Mouse (Mus musculus) midbrain, embryonic 11.5 days (tissue): ENCODE results near the gene Ndufs7. TPM values are rescaled to one million over a fixed set of nuclear protein-coding genes. Genes with fewer than 3 reads are reported as not detected.

Experiments
- ATAC-seq: fragments of 200-750 bp; cut with Nextera tagmentation; 2 replicates; pipeline ENCODE4 v1.8.0; 2017; ENCODE audit warnings: moderate TSS enrichment, moderate library complexity; ENCODE audit not compliant: low FRiP score
- DNase-seq: peaks from one replicate; pipeline ENCODE4 v3.0.0; 2015; ENCODE audit warnings: low spot score; ENCODE audit errors: missing footprints
- H3K27ac ChIP-seq: fragments of 300-500 bp; sonication (generic); 2 replicates; pipeline ENCODE4 v1.5.1; 2014; ENCODE audit warnings: low read depth, low read length
- H3K27me3 ChIP-seq: fragments of 300-500 bp; sonication (generic); 2 replicates; pipeline ENCODE4 v1.6.1; 2014; ENCODE audit warnings: mild to moderate bottlenecking, low read length, moderate library complexity, mixed read lengths; ENCODE audit not compliant: control insufficient read depth, insufficient read depth
- H3K36me3 ChIP-seq: fragments of 300-500 bp; sonication (generic); 2 replicates; pipeline ENCODE4 v1.6.1; 2014; ENCODE audit warnings: mild to moderate bottlenecking, low read length, moderate library complexity, mixed read lengths; ENCODE audit not compliant: control insufficient read depth, insufficient read depth
- H3K4me1 ChIP-seq: fragments of 300-500 bp; sonication (generic); 2 replicates; pipeline ENCODE4 v1.6.1; 2014; ENCODE audit warnings: low read length; ENCODE audit not compliant: control insufficient read depth, insufficient read depth
- H3K4me2 ChIP-seq: fragments of 300-500 bp; sonication (generic); 2 replicates; pipeline ENCODE4 v1.6.1; 2014; ENCODE audit warnings: mild to moderate bottlenecking, moderate library complexity
- H3K4me3 ChIP-seq: fragments of 300-500 bp; sonication (generic); 2 replicates; pipeline ENCODE4 v1.5.1; 2014; ENCODE audit warnings: low read depth, low read length
- H3K9ac ChIP-seq: fragments of 300-500 bp; sonication (generic); 2 replicates; pipeline ENCODE4 v1.6.1; 2014; ENCODE audit warnings: low read length
- H3K9me3 ChIP-seq: fragments of 300-500 bp; sonication (generic); 2 replicates; pipeline ENCODE4 v1.6.1; 2016; ENCODE audit warnings: low read length; ENCODE audit not compliant: control insufficient read depth
- WGBS: fragments of 180-500 bp; shearing (Covaris S2); extraction: QIAGEN DNeasy Blood & Tissue Kit; methylation state at CpG from one replicate; pipeline ENCODE4 v1.1.7; 2014; 5-methylcytosine and 5-hydroxymethylcytosine counted together
- polyA plus RNA-seq: library from polyadenylated mRNA; unstranded; fragments of >200 nt; fragmentation: Nextera tagmentation; extraction: Ambion mirVana; gene quantifications from 2 replicates; pipeline ENCODE4 v1.2.1, GENCODE M21; 2014

The Ndufs7 gene
- polyA plus RNA-seq, 1 experiment from 2014 or later: 229 TPM

- Histone ChIP-seq H3K27ac (peak overlapping the region; percentile 51), H3K9me3 (no peaks in the 10 kb centered on the region), H3K27me3 (no peaks in the 10 kb centered on the region), H3K4me1 (peaks cover 51% of the 10 kb centered on the region), H3K4me2 (peak overlapping the region; percentile 73), H3K9ac (peak overlapping the region; percentile 99), H3K4me3 (peak overlapping the region; percentile 97), H3K36me3 (peaks cover 2% of the 10 kb centered on the region)
- 3% methylated on average over 73 of the region's 81 CpGs for WGBS
- DNase-seq (peak; percentile 100), ATAC-seq (peak; percentile 65)
Measured at GRCm38 (mm10) chr10:80264341-80265148, 15.6 kb downstream of the Ndufs7 start.

- Histone ChIP-seq H3K27me3 (no peaks in the 10 kb centered on the region), H3K27ac (peak overlapping the region; percentile 51), H3K9me3 (no peaks in the 10 kb centered on the region), H3K9ac (peak overlapping the region; percentile 99), H3K4me2 (peak overlapping the region; percentile 73), H3K36me3 (peaks cover 2% of the 10 kb centered on the region), H3K4me1 (peaks cover 49% of the 10 kb centered on the region), H3K4me3 (peak overlapping the region; percentile 97)
- WGBS: under 1% methylated on average over 18 of the region's 18 CpGs
- DNase-seq (peak; percentile 93), ATAC-seq (no peak)
Measured at GRCm38 (mm10) chr10:80265149-80265486, 16.2 kb downstream of the Ndufs7 start.

GRCm38 (mm10) chr10:80270099-80270498 is 21.2 kb downstream of the Ndufs7 start:
- H3K9ac ChIP-seq: no peak overlapping the region
- H3K27me3 ChIP-seq: no peaks in the 10 kb centered on the region
- no peak for ATAC-seq
- no peaks in the 10 kb centered on the region for H3K9me3 ChIP-seq
- peaks cover 8% of the 10 kb centered on the region for H3K36me3 ChIP-seq
- no peak overlapping the region for H3K4me2 ChIP-seq
- H3K27ac ChIP-seq: no peak overlapping the region
- WGBS: 98% methylated on average over 2 of the region's 2 CpGs
- no peak overlapping the region for H3K4me3 ChIP-seq
- no peak for DNase-seq
- peaks cover 35% of the 10 kb centered on the region for H3K4me1 ChIP-seq

- Histone ChIP-seq H3K27me3 (no peaks in the 10 kb centered on the region), H3K36me3 (peaks cover 8% of the 10 kb centered on the region), H3K4me2 (no peak overlapping the region), H3K9me3 (no peaks in the 10 kb centered on the region), H3K4me3 (no peak overlapping the region), H3K27ac (no peak overlapping the region), H3K4me1 (peaks cover 31% of the 10 kb centered on the region), H3K9ac (peak overlapping the region; percentile 25; the same call in 1 of the 2 replicates)
- DNase-seq: no peak
- 83% methylated on average over 6 of the region's 6 CpGs for WGBS
- ATAC-seq: no peak
Measured at GRCm38 (mm10) chr10:80270734-80271181, 21.8 kb downstream of the Ndufs7 start.

- H3K9me3 ChIP-seq: no peaks in the 10 kb centered on the region
- H3K4me1 ChIP-seq: peaks cover 26% of the 10 kb centered on the region
- no peak for DNase-seq
- H3K27me3 ChIP-seq: no peaks in the 10 kb centered on the region
- no peak overlapping the region for H3K9ac ChIP-seq
- peaks cover 8% of the 10 kb centered on the region for H3K36me3 ChIP-seq
- 87% methylated on average over 5 of the region's 5 CpGs for WGBS
- H3K4me3 ChIP-seq: no peak overlapping the region
- ATAC-seq: no peak
- no peak overlapping the region for H3K4me2 ChIP-seq
- H3K27ac ChIP-seq: no peak overlapping the region
Measured at GRCm38 (mm10) chr10:80271186-80271843, 22.4 kb downstream of the Ndufs7 start.

- ATAC-seq (no peak), DNase-seq (no peak)
- no peaks in the 10 kb centered on the region for H3K9me3 ChIP-seq
- no peak overlapping the region for H3K27ac ChIP-seq
- H3K27me3 ChIP-seq: no peaks in the 10 kb centered on the region
- H3K4me1 ChIP-seq: peaks cover 19% of the 10 kb centered on the region
- peaks cover 13% of the 10 kb centered on the region for H3K36me3 ChIP-seq
- no peak overlapping the region for H3K4me3 ChIP-seq
- H3K4me2 ChIP-seq: no peak overlapping the region
- 89% methylated on average over 8 of the region's 8 CpGs for WGBS
- H3K9ac ChIP-seq: no peak overlapping the region
Measured at GRCm38 (mm10) chr10:80271870-80272585, 23.1 kb downstream of the Ndufs7 start.

- Histone ChIP-seq H3K4me2 (no peak overlapping the region), H3K36me3 (peaks cover 28% of the 10 kb centered on the region), H3K4me1 (peaks cover 6% of the 10 kb centered on the region; the same call in 1 of the 2 replicates), H3K4me3 (no peak overlapping the region), H3K9me3 (no peaks in the 10 kb centered on the region), H3K9ac (no peak overlapping the region), H3K27ac (no peak overlapping the region), H3K27me3 (no peaks in the 10 kb centered on the region)
- no peak for ATAC-seq
- WGBS: 94% methylated on average over 3 of the region's 3 CpGs
- no peak for DNase-seq
Measured at GRCm38 (mm10) chr10:80273847-80274246, 24.9 kb downstream of the Ndufs7 start.

- H3K9me3 ChIP-seq: no peaks in the 10 kb centered on the region
- no peak overlapping the region for H3K4me2 ChIP-seq
- no peak overlapping the region for H3K9ac ChIP-seq
- 89% methylated on average over 5 of the region's 5 CpGs for WGBS
- H3K4me1 ChIP-seq: no peaks in the 10 kb centered on the region
- H3K36me3 ChIP-seq: peaks cover 37% of the 10 kb centered on the region
- no peak overlapping the region for H3K4me3 ChIP-seq
- H3K27me3 ChIP-seq: no peaks in the 10 kb centered on the region
- ATAC-seq (no peak), DNase-seq (no peak)
- H3K27ac ChIP-seq: no peak overlapping the region
Measured at GRCm38 (mm10) chr10:80276238-80276637, 27.3 kb downstream of the Ndufs7 start.

GRCm38 (mm10) chr10:80278390-80278789 is 29.5 kb downstream of the Ndufs7 start:
- WGBS: 93% methylated on average over 9 of the region's 9 CpGs
- Histone ChIP-seq H3K36me3 (peaks cover 42% of the 10 kb centered on the region), H3K9ac (no peak overlapping the region)

More at GRCm38 (mm10) chr10:80278390-80278789, 29.5 kb downstream of the Ndufs7 start:
- no peak for ATAC-seq
- Histone ChIP-seq H3K4me1 (no peaks in the 10 kb centered on the region), H3K27me3 (no peaks in the 10 kb centered on the region), H3K4me2 (no peak overlapping the region), H3K27ac (no peak overlapping the region), H3K9me3 (no peaks in the 10 kb centered on the region), H3K4me3 (no peak overlapping the region)
- DNase-seq: no peak
